Mouse (Mus musculus): Measurements from ENCODE around the gene Arid1b.

DNA sequence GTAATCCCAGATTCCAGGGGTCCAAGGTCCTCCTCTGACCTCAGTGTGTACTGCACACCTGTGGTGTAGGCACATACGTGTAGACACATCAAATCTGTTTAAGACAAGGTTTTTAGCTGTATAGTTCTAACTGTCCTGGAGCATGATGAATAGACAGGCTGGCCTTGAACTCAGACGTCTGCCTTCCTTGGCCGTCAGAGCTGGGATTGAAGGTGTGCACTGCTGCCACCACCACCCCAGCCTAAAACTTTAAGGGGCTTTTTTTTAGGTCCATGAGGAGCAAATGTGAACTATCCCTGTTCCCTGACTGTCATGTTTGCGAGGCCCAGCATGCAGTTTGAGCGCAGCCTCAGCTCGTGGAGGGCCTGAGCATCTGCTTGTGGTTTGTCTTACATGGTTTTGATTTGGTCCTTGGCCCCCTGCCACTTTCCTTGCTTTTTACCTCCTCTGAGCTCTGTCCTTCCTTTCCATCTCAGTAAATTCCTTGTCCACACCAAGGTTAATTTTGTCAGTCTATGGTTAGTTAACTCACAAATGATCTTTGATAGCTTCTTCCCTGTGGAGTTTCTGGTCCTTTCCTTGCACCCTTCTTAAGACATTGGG, 224.9 kb downstream of the Arid1b start:
- TF ChIP-seq RCOR1 (conservative IDR thresholded peaks at IDR 0.05; ENCODE audit: low read depth, low read length), result no peak
- TF ChIP-seq CTCF (conservative IDR thresholded peaks at IDR 0.05 in 1 of 2, IDR thresholded peaks at IDR 0.05 in 1 of 2; ENCODE audit: low read depth in 2 of 2, low read length in 2 of 2), result no peak
- TF ChIP-seq NRF1 (IDR thresholded peaks at IDR 0.05; ENCODE audit: low read depth, low read length), result no peak
- no peak for TF ChIP-seq EP300 (IDR thresholded peaks at IDR 0.05; ENCODE audit: low read length)
- TF ChIP-seq POLR2A (IDR thresholded peaks at IDR 0.05; ENCODE audit: low read depth, low read length), result no peak
- no peak for TF ChIP-seq CHD1 (IDR thresholded peaks at IDR 0.05; ENCODE audit: low read depth, low read length)
- no peak for TF ChIP-seq UBTF (IDR thresholded peaks at IDR 0.05; ENCODE audit: low read depth, low read length)

All from CH12.LX (cell line).